Mouse (Mus musculus) ES-Bruce4 (cell line): Measurements from ENCODE around the gene Krt90.

Experiments used
- CTCF ChIP-seq: IDR thresholded peaks from one replicate; pipeline ENCODE4 v1.8.1; 2011; ENCODE audit warnings: low read depth, low read length
- POLR2A ChIP-seq: IDR thresholded peaks from one replicate; pipeline ENCODE4 v1.8.1; 2011; ENCODE audit warnings: low read length; ENCODE audit not compliant: insufficient read depth

GRCm38 (mm10) chr15:101588216-101588615 lies 25.5 kb upstream of the Krt90 start:
- no peak for TF ChIP-seq POLR2A
- TF ChIP-seq CTCF = peak; percentile 61
